Mouse (Mus musculus): ENCODE results near the gene Erg28. TPM values are rescaled to one million over a fixed set of nuclear protein-coding genes. Genes with fewer than 3 reads are reported as not detected.

Gene Erg28
- 90.0 and 94.5 TPM in 2 replicates for polyA plus RNA-seq (2014; fragmentation: Nextera tagmentation; extraction: Ambion mirVana)

- Histone ChIP-seq H3K9me3 (replicated peaks; ENCODE audit: control insufficient read depth, low read length) (no peaks in the 10 kb centered on the region), H3K4me1 (ENCODE audit: control insufficient read depth, insufficient read depth, low read length) (peaks cover 14% of the 10 kb centered on the region), H3K27ac (ENCODE audit: low read depth, low read length) (peak within 1 kb of the TSS; percentile 98), H3K27me3 (ENCODE audit: control insufficient read depth, insufficient read depth, low read length) (no peaks in the 10 kb centered on the region), H3K9ac (ENCODE audit: low read depth, low read length) (peak within 1 kb of the TSS; percentile 80), H3K36me3 (ENCODE audit: control insufficient read depth, insufficient read depth, low read length) (no peaks in the 10 kb centered on the region), H3K4me3 (ENCODE audit: low read depth, low read length) (peak within 1 kb of the TSS; percentile 68), H3K4me2 (peak within 1 kb of the TSS; percentile 93)
- ATAC-seq (replicated peaks; ENCODE audit: insufficient number of reproducible peaks, low FRiP score, low TSS enrichment), result peak; percentile 99
- WGBS (ENCODE audit: insufficient replicate concordance), result under 1% methylated on average over 67 of the region's 67 CpGs
Observed at GRCm38 (mm10) chr12:85824438-85825264, at the start of gene Erg28, which contains the start of gene Ttll5. Erg28 (minus strand) TSS chr12:85824550. Ttll5 (plus strand) TSS chr12:85824659.

- WGBS (ENCODE audit: insufficient replicate concordance), result 25% methylated on average over 6 of the region's 6 CpGs
- no peaks in the 10 kb centered on the region for H3K36me3 ChIP-seq (ENCODE audit: control insufficient read depth, insufficient read depth, low read length)
- ATAC-seq (replicated peaks; ENCODE audit: insufficient number of reproducible peaks, low FRiP score, low TSS enrichment), result no peak
Observed at GRCm38 (mm10) chr12:85869423-85869822, 45.1 kb upstream of the Erg28 start.

GRCm38 (mm10) chr12:85867125-85867524 lies 42.8 kb upstream of the Erg28 start:
- ATAC-seq (replicated peaks; ENCODE audit: insufficient number of reproducible peaks, low FRiP score, low TSS enrichment), result no peak
- Histone ChIP-seq H3K36me3 (ENCODE audit: control insufficient read depth, insufficient read depth, low read length) (no peaks in the 10 kb centered on the region; the same call in 1 of the 2 replicates), H3K27ac (ENCODE audit: low read depth, low read length) (no peak overlapping the region), H3K4me1 (ENCODE audit: control insufficient read depth, insufficient read depth, low read length) (peaks cover 7% of the 10 kb centered on the region), H3K9me3 (replicated peaks; ENCODE audit: control insufficient read depth, low read length) (no peaks in the 10 kb centered on the region), H3K4me2 (no peak overlapping the region), H3K4me3 (ENCODE audit: low read depth, low read length) (no peak overlapping the region), H3K9ac (ENCODE audit: low read depth, low read length) (no peak overlapping the region), H3K27me3 (ENCODE audit: control insufficient read depth, insufficient read depth, low read length) (no peaks in the 10 kb centered on the region)

More at GRCm38 (mm10) chr12:85869423-85869822, 45.1 kb upstream of the Erg28 start:
- H3K4me3 ChIP-seq (ENCODE audit: low read depth, low read length), result no peak overlapping the region
- no peaks in the 10 kb centered on the region for H3K9me3 ChIP-seq (replicated peaks; ENCODE audit: control insufficient read depth, low read length)
- H3K27me3 ChIP-seq (ENCODE audit: control insufficient read depth, insufficient read depth, low read length), result no peaks in the 10 kb centered on the region
- H3K27ac ChIP-seq (ENCODE audit: low read depth, low read length), result peak overlapping the region; percentile 35; the same call in 1 of the 2 replicates
- H3K9ac ChIP-seq (ENCODE audit: low read depth, low read length), result no peak overlapping the region
- H3K4me1 ChIP-seq (ENCODE audit: control insufficient read depth, insufficient read depth, low read length), result peaks cover 7% of the 10 kb centered on the region
- H3K4me2 ChIP-seq, result no peak overlapping the region

GRCm38 (mm10) chr12:85866624-85867023 lies 42.3 kb upstream of the Erg28 start:
- no peaks in the 10 kb centered on the region for H3K9me3 ChIP-seq (replicated peaks; ENCODE audit: control insufficient read depth, low read length)
- no peak overlapping the region for H3K4me3 ChIP-seq (ENCODE audit: low read depth, low read length)
- H3K27ac ChIP-seq (ENCODE audit: low read depth, low read length), result no peak overlapping the region
- ATAC-seq (replicated peaks; ENCODE audit: insufficient number of reproducible peaks, low FRiP score, low TSS enrichment), result no peak
- 72% methylated on average over 4 of the region's 4 CpGs for WGBS (ENCODE audit: insufficient replicate concordance)
- no peak overlapping the region for H3K4me2 ChIP-seq
- peaks cover 7% of the 10 kb centered on the region for H3K4me1 ChIP-seq (ENCODE audit: control insufficient read depth, insufficient read depth, low read length)
- no peak overlapping the region for H3K9ac ChIP-seq (ENCODE audit: low read depth, low read length)
- H3K27me3 ChIP-seq (ENCODE audit: control insufficient read depth, insufficient read depth, low read length), result no peaks in the 10 kb centered on the region
- no peaks in the 10 kb centered on the region; the same call in 1 of the 2 replicates for H3K36me3 ChIP-seq (ENCODE audit: control insufficient read depth, insufficient read depth, low read length)

- WGBS (ENCODE audit: insufficient replicate concordance), result 84% methylated on average over 3 of the region's 3 CpGs
- Histone ChIP-seq H3K36me3 (ENCODE audit: control insufficient read depth, insufficient read depth, low read length) (no peaks in the 10 kb centered on the region; the same call in 1 of the 2 replicates), H3K4me3 (ENCODE audit: low read depth, low read length) (no peak overlapping the region), H3K27ac (ENCODE audit: low read depth, low read length) (no peak overlapping the region), H3K4me2 (no peak overlapping the region), H3K4me1 (ENCODE audit: control insufficient read depth, insufficient read depth, low read length) (peaks cover 7% of the 10 kb centered on the region), H3K27me3 (ENCODE audit: control insufficient read depth, insufficient read depth, low read length) (no peaks in the 10 kb centered on the region), H3K9me3 (replicated peaks; ENCODE audit: control insufficient read depth, low read length) (no peaks in the 10 kb centered on the region), H3K9ac (ENCODE audit: low read depth, low read length) (no peak overlapping the region)
- no peak for ATAC-seq (replicated peaks; ENCODE audit: insufficient number of reproducible peaks, low FRiP score, low TSS enrichment)
Observed at GRCm38 (mm10) chr12:85865526-85865925, 41.2 kb upstream of the Erg28 start.

- Histone ChIP-seq H3K27me3 (ENCODE audit: control insufficient read depth, insufficient read depth, low read length) (no peaks in the 10 kb centered on the region), H3K36me3 (ENCODE audit: control insufficient read depth, insufficient read depth, low read length) (no peaks in the 10 kb centered on the region; the same call in 1 of the 2 replicates), H3K27ac (ENCODE audit: low read depth, low read length) (no peak overlapping the region), H3K4me2 (no peak overlapping the region), H3K9me3 (replicated peaks; ENCODE audit: control insufficient read depth, low read length) (no peaks in the 10 kb centered on the region), H3K4me1 (ENCODE audit: control insufficient read depth, insufficient read depth, low read length) (no peaks in the 10 kb centered on the region), H3K9ac (ENCODE audit: low read depth, low read length) (no peak overlapping the region), H3K4me3 (ENCODE audit: low read depth, low read length) (no peak overlapping the region)
- no peak for ATAC-seq (replicated peaks; ENCODE audit: insufficient number of reproducible peaks, low FRiP score, low TSS enrichment)
- 63% methylated on average over 2 of the region's 2 CpGs for WGBS (ENCODE audit: insufficient replicate concordance)
Observed at GRCm38 (mm10) chr12:85862514-85862913, 38.2 kb upstream of the Erg28 start.

- H3K27me3 ChIP-seq (ENCODE audit: control insufficient read depth, insufficient read depth, low read length), result no peaks in the 10 kb centered on the region
- 52% methylated on average over 3 of the region's 3 CpGs for WGBS (ENCODE audit: insufficient replicate concordance)
Observed at GRCm38 (mm10) chr12:85859511-85860189, 35.3 kb upstream of the Erg28 start.

GRCm38 (mm10) chr12:85859111-85859510 lies 34.8 kb upstream of the Erg28 start:
- Histone ChIP-seq H3K27ac (ENCODE audit: low read depth, low read length) (no peak overlapping the region), H3K9ac (ENCODE audit: low read depth, low read length) (no peak overlapping the region), H3K4me1 (ENCODE audit: control insufficient read depth, insufficient read depth, low read length) (no peaks in the 10 kb centered on the region), H3K27me3 (ENCODE audit: control insufficient read depth, insufficient read depth, low read length) (no peaks in the 10 kb centered on the region), H3K9me3 (replicated peaks; ENCODE audit: control insufficient read depth, low read length) (no peaks in the 10 kb centered on the region), H3K4me3 (ENCODE audit: low read depth, low read length) (no peak overlapping the region), H3K4me2 (no peak overlapping the region), H3K36me3 (ENCODE audit: control insufficient read depth, insufficient read depth, low read length) (no peaks in the 10 kb centered on the region; the same call in 1 of the 2 replicates)
- 84% methylated on average over 3 of the region's 3 CpGs for WGBS (ENCODE audit: insufficient replicate concordance)
- no peak for ATAC-seq (replicated peaks; ENCODE audit: insufficient number of reproducible peaks, low FRiP score, low TSS enrichment)

More at GRCm38 (mm10) chr12:85859511-85860189, 35.3 kb upstream of the Erg28 start:
- H3K4me2 ChIP-seq, result no peak overlapping the region
- H3K4me1 ChIP-seq (ENCODE audit: control insufficient read depth, insufficient read depth, low read length), result no peaks in the 10 kb centered on the region
- H3K9ac ChIP-seq (ENCODE audit: low read depth, low read length), result no peak overlapping the region
- H3K36me3 ChIP-seq (ENCODE audit: control insufficient read depth, insufficient read depth, low read length), result no peaks in the 10 kb centered on the region; the same call in 1 of the 2 replicates
- H3K27ac ChIP-seq (ENCODE audit: low read depth, low read length), result no peak overlapping the region
- no peak overlapping the region for H3K4me3 ChIP-seq (ENCODE audit: low read depth, low read length)
- ATAC-seq (replicated peaks; ENCODE audit: insufficient number of reproducible peaks, low FRiP score, low TSS enrichment), result no peak
- H3K9me3 ChIP-seq (replicated peaks; ENCODE audit: control insufficient read depth, low read length), result no peaks in the 10 kb centered on the region

All from heart, embryonic 11.5 days (tissue).